In the genomic region with DNA sequence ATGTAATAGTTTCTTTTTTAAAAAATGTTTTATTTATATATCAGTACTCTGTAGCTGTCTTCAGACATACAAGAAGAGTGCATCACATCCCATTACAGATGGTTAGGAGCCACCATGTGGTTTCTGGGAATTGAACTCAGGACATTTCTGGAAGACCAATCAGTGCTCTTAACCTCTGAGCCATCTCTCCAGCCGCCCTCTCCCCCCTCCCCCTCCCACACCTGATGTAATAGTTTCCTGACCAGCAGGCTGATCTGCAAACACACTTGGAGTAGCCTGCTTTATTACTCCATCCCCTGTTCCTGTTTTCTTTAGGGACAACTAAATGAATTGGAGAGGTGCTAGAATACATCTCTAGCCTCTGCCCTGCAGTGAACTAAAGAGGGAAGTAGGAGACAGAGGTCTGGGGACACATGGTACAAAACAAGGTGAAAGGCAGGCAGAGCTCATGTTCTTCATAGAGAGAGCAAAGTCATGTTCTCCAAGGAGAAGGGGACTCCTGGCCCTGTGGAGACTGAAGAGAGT, we compare ENCODE assay signal across 29 mouse cellular contexts. TPM values are rescaled to one million over a fixed set of nuclear protein-coding genes. Genes with fewer than 3 reads are reported as not detected.
A peak's percentile ranks its signal among the peaks of the same experiment; 100 is the strongest.
DNase-seq lines count a peak whose midpoint lies in the region; ATAC-seq and TF ChIP-seq lines count a peak whose summit lies in the region.
"Had no signal": no experiment of that assay in that cellular context is flagged by ENCODE, and none has a peak within 500 bp of the region (broad histone marks: within the 10 kb centered on the region; RNA-seq: fewer than 3 reads in every experiment).

No protein-coding gene starts in this region.

- peaks cover 4% of the 10 kb centered on the region for H3K4me1 ChIP-seq in liver, postnatal 0 days (ENCODE audit: insufficient read depth)

- H3K4me3 ChIP-seq in liver, postnatal 0 days (ENCODE audit: low read depth, low read length): no peak overlapping the region
- H3K4me3 ChIP-seq: embryonic facial prominence, embryonic 13.5 days; forebrain, embryonic 12.5 days; heart, embryonic 13.5 days; hindbrain, embryonic 12.5 days had no signal

- no peak overlapping the region for H3K4me2 ChIP-seq in liver, postnatal 0 days (ENCODE audit: low read depth, low read length)
- H3K4me2 ChIP-seq: embryonic facial prominence, embryonic 13.5 days; forebrain, embryonic 12.5 days; heart, embryonic 13.5 days; hindbrain, embryonic 12.5 days had no signal

- no peak for TF ChIP-seq CTCF in liver, postnatal 0 days (IDR thresholded peaks at IDR 0.05; ENCODE audit: low read depth)

- no peak for TF ChIP-seq EP300 in liver, postnatal 0 days (IDR thresholded peaks at IDR 0.05; ENCODE audit: low read depth)

- DNase-seq in liver, postnatal 0 days: peak; percentile 30
- DNase-seq in liver: no peak
- DNase-seq in 416B (ENCODE audit: low read depth): peak; percentile 48
- DNase-seq in R1 (ENCODE audit: low read depth, low spot score): peak; percentile 38
- DNase-seq in layer of hippocampus, postnatal 14 days (ENCODE audit: low spot score in 2 of 2): no peak
- DNase-seq in adrenal gland, postnatal 14 days: no peak
- no peak for DNase-seq in urinary bladder, postnatal 10 days (ENCODE audit: low spot score)
- DNase-seq: adrenal gland, adult 2 months; adrenal gland, postnatal 36 days; cerebellum, adult 11 months; cerebellum, adult 8-10 months; cerebellum, postnatal 14 days; gastrocnemius, postnatal 14 days; heart, postnatal 4 days had no signal

- H3K27me3 ChIP-seq in liver, postnatal 0 days (ENCODE audit: insufficient read depth, low read length): no peaks in the 10 kb centered on the region
- H3K27me3 ChIP-seq: CH12.LX; embryonic facial prominence, embryonic 13.5 days; heart, embryonic 13.5 days; hindbrain, embryonic 12.5 days had no signal

- ATAC-seq in liver, postnatal 0 days: peak; percentile 24
- ATAC-seq in megakaryocyte, adult 5-6 weeks (ENCODE audit: poor library complexity, severe bottlenecking): peak; percentile 66
- ATAC-seq: activated CD4-positive, CD25-positive, alpha-beta regulatory T cell, adult 4 months; forebrain, embryonic 16.5 days; hindbrain, embryonic 16.5 days; inflammation-experienced regulatory T-cells, adult 6 months had no signal

- no peak overlapping the region for H3K9ac ChIP-seq in liver, postnatal 0 days (replicated peaks)
- H3K9ac ChIP-seq: embryonic facial prominence, embryonic 13.5 days; forebrain, embryonic 12.5 days; heart, embryonic 13.5 days; hindbrain, embryonic 12.5 days had no signal

- no peak overlapping the region; the same call in 1 of the 2 replicates for H3K27ac ChIP-seq in liver, postnatal 0 days (ENCODE audit: low read depth)
- H3K27ac ChIP-seq: embryonic facial prominence, embryonic 13.5 days; forebrain, embryonic 12.5 days; heart, embryonic 13.5 days; hindbrain, embryonic 12.5 days had no signal

- H3K36me3 ChIP-seq in liver, postnatal 0 days (replicated peaks; ENCODE audit: insufficient read depth, low read length): no peaks in the 10 kb centered on the region
- H3K36me3 ChIP-seq: embryonic facial prominence, embryonic 13.5 days; forebrain, embryonic 12.5 days; G1E; heart, embryonic 13.5 days; hindbrain, embryonic 12.5 days had no signal

- H3K9me3 ChIP-seq in liver, postnatal 0 days (ENCODE audit: low read length): no peaks in the 10 kb centered on the region
- H3K9me3 ChIP-seq: embryonic facial prominence, embryonic 13.5 days; forebrain, embryonic 12.5 days; G1E; heart, embryonic 13.5 days; hindbrain, embryonic 12.5 days had no signal

- WGBS in liver, postnatal 0 days (ENCODE audit: insufficient replicate concordance): 17% methylated on average over 1 of the region's 1 CpGs

RNA-seq across cellular contexts. Expression of a gene that starts 2.5 kb away (rescaled TPM):
- 0.25 and 0.27 TPM in 2 replicates for polyA plus RNA-seq in liver, postnatal 0 days (2015; fragmentation: Nextera tagmentation; extraction: Ambion mirVana)
- 0.31 and 0.50 TPM in 2 replicates for total RNA-seq in megakaryocyte, adult 5-6 weeks (2015)
- 0.70 and 1.9 TPM in 2 replicates for total RNA-seq in megakaryocyte, adult 5-6 weeks (2017)
- total RNA-seq in layer of hippocampus, postnatal 14 days (2021): under 1 TPM; 0.28 to 0.33 TPM
- 0.30 and 0.74 TPM in 2 replicates for total RNA-seq in adrenal gland, postnatal 14 days (2021)
- total RNA-seq: CH12.LX had no signal
- polyA plus RNA-seq: G1E had no signal

RNA-seq across cellular contexts. Expression of a gene that starts 20.3 kb away (rescaled TPM):
- not detected in 2 replicates for polyA plus RNA-seq in liver, postnatal 0 days (2015; fragmentation: Nextera tagmentation; extraction: Ambion mirVana)
- total RNA-seq in megakaryocyte, adult 5-6 weeks (2015): not detected in 2 replicates
- total RNA-seq in megakaryocyte, adult 5-6 weeks (2017): not detected in 2 replicates
- total RNA-seq in layer of hippocampus, postnatal 14 days (2021): not detected
- not detected in 2 replicates for total RNA-seq in adrenal gland, postnatal 14 days (2021)
- total RNA-seq: adrenal gland, adult 2 months; adrenal gland, postnatal 36 days; CH12.LX; gastrocnemius, adult 18-20 months; gastrocnemius, postnatal 14 days; heart, postnatal 4 days had no signal
- polyA plus RNA-seq: activated CD4-positive, CD25-positive, alpha-beta regulatory T cell, adult 4 months; adrenal gland, adult 2 months; cortical plate, adult 2 months; embryonic facial prominence, embryonic 13.5 days; forebrain, embryonic 12.5 days; forebrain, embryonic 16.5 days; G1E; gonadal fat pad, adult 2 months; heart, embryonic 13.5 days; heart, postnatal 0 days; hindbrain, embryonic 12.5 days; hindbrain, embryonic 16.5 days; inflammation-experienced regulatory T-cells, adult 6 months had no signal

RNA-seq across cellular contexts. Expression of a gene that starts 28.2 kb away (rescaled TPM):
- polyA plus RNA-seq in liver, postnatal 0 days (2015; fragmentation: Nextera tagmentation; extraction: Ambion mirVana): 2.6 and 2.8 TPM in 2 replicates
- 21.2 and 22.8 TPM in 2 replicates for total RNA-seq in megakaryocyte, adult 5-6 weeks (2015)
- 26.9 and 31.2 TPM in 2 replicates for total RNA-seq in megakaryocyte, adult 5-6 weeks (2017)
- 1 to 10 TPM in 1 of 2 experiments, under 1 TPM in 1; 0.76 to 1.0 TPM for total RNA-seq in layer of hippocampus, postnatal 14 days (2021)
- 5.9 and 7.7 TPM in 2 replicates for total RNA-seq in adrenal gland, postnatal 14 days (2021)

RNA-seq across cellular contexts. Expression of a gene that starts 32.9 kb away (rescaled TPM):
- not detected in 2 replicates for polyA plus RNA-seq in liver, postnatal 0 days (2015; fragmentation: Nextera tagmentation; extraction: Ambion mirVana)
- 0.16 and 0.38 TPM in 2 replicates for total RNA-seq in megakaryocyte, adult 5-6 weeks (2015)
- 0.04 TPM in 1 of 2 replicates, not detected in the other for total RNA-seq in megakaryocyte, adult 5-6 weeks (2017)
- total RNA-seq in layer of hippocampus, postnatal 14 days (2021): under 1 TPM; 0.17 to 0.44 TPM
- not detected in 2 replicates for total RNA-seq in adrenal gland, postnatal 14 days (2021)
- total RNA-seq: adrenal gland, adult 2 months; adrenal gland, postnatal 36 days; CH12.LX; gastrocnemius, adult 18-20 months; gastrocnemius, postnatal 14 days had no signal
- polyA plus RNA-seq: G1E had no signal

RNA-seq across cellular contexts. Expression of a gene that starts 51.4 kb away (rescaled TPM):
- not detected in 2 replicates for polyA plus RNA-seq in liver, postnatal 0 days (2015; fragmentation: Nextera tagmentation; extraction: Ambion mirVana)
- total RNA-seq in megakaryocyte, adult 5-6 weeks (2015): not detected in 2 replicates
- total RNA-seq in megakaryocyte, adult 5-6 weeks (2017): not detected in 2 replicates
- total RNA-seq in layer of hippocampus, postnatal 14 days (2021): not detected
- not detected in 2 replicates for total RNA-seq in adrenal gland, postnatal 14 days (2021)
- total RNA-seq: adrenal gland, adult 2 months; adrenal gland, postnatal 36 days; CH12.LX; gastrocnemius, adult 18-20 months; gastrocnemius, postnatal 14 days; heart, postnatal 4 days had no signal
- polyA plus RNA-seq: activated CD4-positive, CD25-positive, alpha-beta regulatory T cell, adult 4 months; adrenal gland, adult 2 months; cortical plate, adult 2 months; forebrain, embryonic 12.5 days; forebrain, embryonic 16.5 days; G1E; gonadal fat pad, adult 2 months; heart, embryonic 13.5 days; heart, postnatal 0 days; hindbrain, embryonic 12.5 days; hindbrain, embryonic 16.5 days; inflammation-experienced regulatory T-cells, adult 6 months had no signal

Comparison
In these comparisons a context has a peak if more than half of its experiments do, and no peak if none do; other contexts are left out.
1. DNase-seq: peak in liver, postnatal 0 days (single experiment), 416B (single experiment) and R1 (single experiment); none in liver (single experiment), layer of hippocampus, postnatal 14 days (0 of 2), adrenal gland, postnatal 14 days (single experiment) and urinary bladder, postnatal 10 days (single experiment).